Mouse (Mus musculus) embryonic facial prominence, embryonic 13.5 days (tissue): ENCODE data around the gene Adh6b. TPM values are rescaled to one million over a fixed set of nuclear protein-coding genes. Genes with fewer than 3 reads are reported as not detected.

Experiments
- ATAC-seq: fragments of 200-750 bp; cut with Nextera tagmentation; 2 replicates; pipeline ENCODE4 v1.8.0; 2017; ENCODE audit warnings: low read depth; ENCODE audit not compliant: insufficient number of reproducible peaks, insufficient read depth, low FRiP score, low TSS enrichment
- H3K27ac ChIP-seq: fragments of 300-500 bp; sonication (generic); 2 replicates; pipeline ENCODE4 v1.5.1; 2015; ENCODE audit warnings: moderate library complexity, mild to moderate bottlenecking, inconsistent platforms
- H3K27me3 ChIP-seq: fragments of 300-500 bp; sonication (generic); 2 replicates; pipeline ENCODE4 v1.6.1; 2015; ENCODE audit warnings: mild to moderate bottlenecking, inconsistent platforms
- H3K36me3 ChIP-seq: fragments of 300-500 bp; sonication (generic); 2 replicates; pipeline ENCODE4 v1.6.1; 2015; ENCODE audit warnings: mild to moderate bottlenecking, inconsistent platforms
- H3K4me1 ChIP-seq: fragments of 300-500 bp; sonication (generic); 2 replicates; pipeline ENCODE4 v1.6.1; 2015; ENCODE audit warnings: inconsistent platforms
- H3K4me2 ChIP-seq: fragments of 300-500 bp; sonication (generic); 2 replicates; pipeline ENCODE4 v1.6.1; 2015; ENCODE audit warnings: moderate library complexity, mild to moderate bottlenecking, inconsistent platforms
- H3K4me3 ChIP-seq: fragments of 300-500 bp; sonication (generic); 2 replicates; pipeline ENCODE4 v1.5.1; 2015; ENCODE audit warnings: mild to moderate bottlenecking, inconsistent platforms
- H3K9ac ChIP-seq: fragments of 300-500 bp; sonication (generic); 2 replicates; pipeline ENCODE4 v1.6.1; 2015; ENCODE audit warnings: mild to moderate bottlenecking, inconsistent platforms
- H3K9me3 ChIP-seq: fragments of 300-500 bp; sonication (generic); 2 replicates; pipeline ENCODE4 v1.6.1; 2016; ENCODE audit warnings: inconsistent platforms
- WGBS: fragments of 180-500 bp; shearing (Covaris S2); methylation state at CpG from one replicate; pipeline ENCODE4 v1.1.7; 2015; ENCODE audit warnings: mixed read lengths; 5-methylcytosine and 5-hydroxymethylcytosine counted together
- polyA plus RNA-seq: library from polyadenylated mRNA; unstranded; fragments of >200 nt; fragmentation: Nextera tagmentation; extraction: Ambion mirVana; gene quantifications from 2 replicates; pipeline ENCODE4 v1.2.1, GENCODE M21; 2015

The Adh6b gene
- polyA plus RNA-seq, result 0.37 and 0.70 TPM in 2 replicates

DNA sequence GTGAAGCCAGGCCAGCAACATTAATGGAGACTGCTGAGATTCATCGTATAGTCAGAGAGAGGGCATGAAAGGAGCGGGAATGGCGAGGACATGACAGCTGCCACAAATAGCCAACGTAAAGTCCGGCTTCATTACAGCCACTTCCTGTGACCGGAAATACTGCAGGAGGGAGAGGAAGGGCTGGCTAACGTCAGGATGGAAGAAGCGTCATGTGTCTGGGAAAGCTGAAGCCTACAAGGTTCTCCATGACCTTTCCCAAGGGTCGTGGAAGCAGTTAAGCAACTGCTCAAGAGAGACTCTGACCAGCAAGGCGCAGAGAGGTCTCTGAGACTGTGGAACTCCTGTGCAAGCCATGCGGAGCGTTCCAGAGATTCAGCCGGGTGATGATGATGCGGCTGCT, at the start of gene Adh6b:
TSS of gene Adh6b (plus strand) at position 305 of the 400 bp plus-strand sequence.
- Histone ChIP-seq H3K4me3 (no peak within 1 kb of the TSS), H3K36me3 (no peaks in the 10 kb centered on the region), H3K9me3 (no peaks in the 10 kb centered on the region), H3K27ac (no peak within 1 kb of the TSS), H3K27me3 (no peaks in the 10 kb centered on the region), H3K4me2 (no peak within 1 kb of the TSS), H3K4me1 (no peaks in the 10 kb centered on the region), H3K9ac (no peak within 1 kb of the TSS)
- no peak for ATAC-seq
- WGBS, result 84% methylated on average over 14 of the region's 14 CpGs

DNA sequence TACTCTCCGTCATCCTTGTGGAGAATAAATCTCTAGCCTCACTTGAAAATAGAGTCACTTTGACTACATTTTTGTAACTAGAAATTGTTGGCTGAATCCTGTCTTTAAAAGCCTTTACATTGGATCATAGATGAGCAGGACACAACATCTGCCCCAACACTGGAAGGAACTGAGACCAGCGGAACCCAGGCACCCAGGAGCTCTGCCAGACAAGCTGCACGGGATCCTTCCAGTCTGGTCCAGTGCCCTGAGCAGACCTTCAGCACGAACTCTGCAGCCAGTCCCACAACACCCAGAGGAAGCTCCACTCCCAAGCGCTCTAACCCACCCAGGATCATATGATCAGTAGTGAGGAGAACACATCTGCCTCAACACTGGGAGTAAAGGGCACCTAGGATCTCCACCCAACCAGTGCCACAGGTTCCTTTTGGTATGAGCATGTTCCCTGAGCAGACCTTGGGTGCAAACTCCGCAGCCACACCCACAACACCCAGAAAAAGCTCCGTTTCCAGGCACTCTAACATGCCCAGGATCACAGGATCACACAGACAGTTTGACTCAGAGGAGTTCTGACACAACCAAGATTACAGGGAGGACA, 48.2 kb upstream of the Adh6b start:
- Histone ChIP-seq H3K9me3 (peaks cover 11% of the 10 kb centered on the region), H3K27me3 (no peaks in the 10 kb centered on the region), H3K9ac (no peak overlapping the region), H3K36me3 (no peaks in the 10 kb centered on the region), H3K4me3 (no peak overlapping the region), H3K27ac (no peak overlapping the region), H3K4me2 (no peak overlapping the region), H3K4me1 (no peaks in the 10 kb centered on the region)
- WGBS, result 79% methylated on average over 7 of the region's 7 CpGs
- ATAC-seq, result no peak

- H3K4me2 ChIP-seq, result no peak overlapping the region
- H3K9ac ChIP-seq, result no peak overlapping the region
- H3K9me3 ChIP-seq, result peaks cover 14% of the 10 kb centered on the region
- H3K27me3 ChIP-seq, result no peaks in the 10 kb centered on the region
- no peak overlapping the region for H3K27ac ChIP-seq
- 90% methylated on average over 9 of the region's 9 CpGs for WGBS
- H3K4me1 ChIP-seq, result peaks cover 7% of the 10 kb centered on the region; the same call in 1 of the 2 replicates
- no peaks in the 10 kb centered on the region for H3K36me3 ChIP-seq
- ATAC-seq, result no peak
- H3K4me3 ChIP-seq, result no peak overlapping the region
Measured at GRCm38 (mm10) chr3:138300130-138300529, 41.4 kb upstream of the Adh6b start.

DNA sequence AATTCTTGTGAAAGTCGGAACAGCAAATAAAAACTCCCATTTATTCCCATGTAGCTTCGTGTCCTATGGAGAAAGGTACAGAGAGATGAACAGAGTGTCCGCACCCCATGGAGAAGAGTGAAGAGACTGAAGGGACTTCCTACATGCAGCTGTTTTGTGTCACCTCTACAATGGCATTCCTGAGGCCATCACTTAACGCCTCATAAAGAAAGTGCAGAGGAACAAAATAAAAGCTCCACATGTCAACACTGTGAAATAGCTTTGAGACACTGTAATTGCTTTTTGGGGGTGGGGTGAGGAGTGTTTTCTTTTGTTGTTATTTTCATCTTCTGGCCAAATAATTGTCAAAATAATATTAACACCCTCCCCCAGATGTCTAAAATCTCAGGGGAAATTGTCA, 38.9 kb upstream of the Adh6b start:
- no peak overlapping the region for H3K9ac ChIP-seq
- no peaks in the 10 kb centered on the region for H3K27me3 ChIP-seq
- H3K4me2 ChIP-seq, result no peak overlapping the region
- no peak overlapping the region for H3K4me3 ChIP-seq
- H3K9me3 ChIP-seq, result peaks cover 10% of the 10 kb centered on the region
- H3K36me3 ChIP-seq, result no peaks in the 10 kb centered on the region
- no peak for ATAC-seq
- no peak overlapping the region for H3K27ac ChIP-seq
- H3K4me1 ChIP-seq, result peaks cover 24% of the 10 kb centered on the region
- 74% methylated on average over 4 of the region's 4 CpGs for WGBS

- peaks cover 24% of the 10 kb centered on the region for H3K4me1 ChIP-seq
- no peaks in the 10 kb centered on the region for H3K27me3 ChIP-seq
- H3K4me3 ChIP-seq, result no peak overlapping the region
- no peak for ATAC-seq
- 79% methylated on average over 6 of the region's 6 CpGs for WGBS
- no peaks in the 10 kb centered on the region for H3K9me3 ChIP-seq
- no peak overlapping the region for H3K4me2 ChIP-seq
- H3K27ac ChIP-seq, result no peak overlapping the region
- H3K9ac ChIP-seq, result no peak overlapping the region
- no peaks in the 10 kb centered on the region for H3K36me3 ChIP-seq
Measured at GRCm38 (mm10) chr3:138303771-138304488, 37.6 kb upstream of the Adh6b start.

DNA sequence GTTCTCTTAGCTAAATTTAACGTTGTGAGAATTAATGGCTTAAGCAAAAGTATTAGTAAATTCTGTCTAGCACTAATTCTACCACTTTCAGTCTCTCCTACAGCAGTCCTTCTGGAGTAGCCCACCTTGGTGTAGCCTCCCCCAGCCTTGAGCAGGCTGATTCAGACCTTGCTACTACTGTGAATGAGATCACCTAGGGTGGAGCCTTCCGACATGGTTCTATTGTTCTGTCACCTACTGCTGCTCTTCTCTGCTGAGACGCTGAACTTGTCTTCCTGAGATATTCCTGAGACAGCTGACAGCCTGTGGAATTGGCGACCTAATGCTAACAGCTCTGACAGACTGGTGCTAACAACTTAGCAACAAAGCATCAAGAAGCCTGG, 37.1 kb upstream of the Adh6b start:
- 66% methylated on average over 4 of the region's 4 CpGs for WGBS
- no peaks in the 10 kb centered on the region for H3K36me3 ChIP-seq
- no peak overlapping the region for H3K4me2 ChIP-seq
- no peak for ATAC-seq
- no peaks in the 10 kb centered on the region for H3K9me3 ChIP-seq
- no peak overlapping the region for H3K4me3 ChIP-seq
- H3K4me1 ChIP-seq, result peaks cover 24% of the 10 kb centered on the region
- no peaks in the 10 kb centered on the region for H3K27me3 ChIP-seq
- no peak overlapping the region for H3K9ac ChIP-seq
- no peak overlapping the region for H3K27ac ChIP-seq

GRCm38 (mm10) chr3:138305486-138306289, 35.9 kb upstream of the Adh6b start:
- Histone ChIP-seq H3K36me3 (no peaks in the 10 kb centered on the region), H3K27me3 (no peaks in the 10 kb centered on the region), H3K4me2 (peak overlapping the region; percentile 42), H3K9ac (no peak overlapping the region), H3K9me3 (no peaks in the 10 kb centered on the region), H3K4me3 (no peak overlapping the region), H3K27ac (peak overlapping the region; percentile 48), H3K4me1 (peaks cover 24% of the 10 kb centered on the region)
- no peak for ATAC-seq
- 72% methylated on average over 10 of the region's 10 CpGs for WGBS

DNA sequence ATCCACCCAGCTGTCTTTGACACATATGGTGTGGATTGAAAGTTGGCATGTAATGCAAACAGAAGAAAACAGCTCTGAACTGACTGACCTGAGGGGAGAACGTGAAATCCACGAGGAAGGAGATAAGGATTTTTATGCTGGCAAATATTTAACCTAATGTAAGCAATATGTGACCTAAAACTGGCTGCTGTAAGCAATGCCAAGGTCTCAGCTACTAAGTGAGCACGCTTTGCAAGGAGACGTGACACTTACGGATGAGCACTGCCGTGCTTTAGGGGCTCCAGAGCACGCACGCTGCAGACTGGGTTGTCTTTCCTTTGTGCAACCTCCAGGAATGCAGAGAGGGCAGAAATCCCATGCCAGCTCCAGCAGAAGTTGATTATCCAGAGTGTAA, 35.3 kb upstream of the Adh6b start:
- no peaks in the 10 kb centered on the region for H3K27me3 ChIP-seq
- no peaks in the 10 kb centered on the region for H3K36me3 ChIP-seq
- 11% methylated on average over 8 of the region's 8 CpGs for WGBS
- H3K4me1 ChIP-seq, result peaks cover 24% of the 10 kb centered on the region
- H3K9ac ChIP-seq, result 0 out of 2 replicates have a peak overlapping the region, but pooled peaks have one; percentile 21
- H3K27ac ChIP-seq, result peak overlapping the region; percentile 48
- no peaks in the 10 kb centered on the region for H3K9me3 ChIP-seq
- ATAC-seq, result peak; percentile 56; the same call in 1 of the 2 replicates
- no peak overlapping the region for H3K4me3 ChIP-seq
- H3K4me2 ChIP-seq, result peak overlapping the region; percentile 42

GRCm38 (mm10) chr3:138309910-138310309, 31.7 kb upstream of the Adh6b start:
- Histone ChIP-seq H3K27ac (no peak overlapping the region), H3K4me2 (no peak overlapping the region), H3K4me3 (no peak overlapping the region), H3K9me3 (no peaks in the 10 kb centered on the region), H3K27me3 (no peaks in the 10 kb centered on the region), H3K36me3 (no peaks in the 10 kb centered on the region), H3K9ac (no peak overlapping the region), H3K4me1 (peaks cover 18% of the 10 kb centered on the region)
- ATAC-seq, result no peak
- 84% methylated on average over 8 of the region's 8 CpGs for WGBS

GRCm38 (mm10) chr3:138311015-138311414, 30.6 kb upstream of the Adh6b start:
- Histone ChIP-seq H3K9ac (no peak overlapping the region), H3K9me3 (no peaks in the 10 kb centered on the region), H3K36me3 (no peaks in the 10 kb centered on the region), H3K4me3 (no peak overlapping the region), H3K27me3 (no peaks in the 10 kb centered on the region), H3K4me2 (no peak overlapping the region), H3K4me1 (peaks cover 9% of the 10 kb centered on the region), H3K27ac (no peak overlapping the region)
- 84% methylated on average over 6 of the region's 6 CpGs for WGBS
- no peak for ATAC-seq

DNA sequence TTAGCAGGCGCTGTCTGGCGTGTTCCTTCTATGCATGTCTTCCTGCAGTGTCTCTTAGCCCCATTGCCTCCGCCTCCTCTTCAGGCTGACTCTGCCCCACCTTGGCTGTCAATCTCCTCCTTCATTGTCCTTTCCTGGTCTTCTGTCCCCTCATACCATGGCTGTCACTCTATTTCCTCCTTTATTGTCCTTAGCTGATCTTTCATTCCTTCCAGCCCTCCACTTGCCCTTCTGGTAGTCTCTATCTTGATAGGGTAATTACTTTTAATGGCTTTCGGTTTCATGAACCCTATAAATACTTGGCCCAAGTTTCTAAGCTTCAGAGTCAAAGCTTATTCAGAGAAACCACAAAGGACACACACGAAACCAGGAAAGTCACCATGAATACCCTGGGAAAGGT, 28.6 kb upstream of the Adh6b start, which contains the start of gene Adh6a:
TSS of gene Adh6a (plus strand) at position 322 of the 400 bp plus-strand sequence.
- ATAC-seq, result no peak
- H3K9ac ChIP-seq, result no peak within 1 kb of the TSS
- no peaks in the 10 kb centered on the region for H3K4me1 ChIP-seq
- no peak within 1 kb of the TSS for H3K4me2 ChIP-seq
- no peaks in the 10 kb centered on the region for H3K36me3 ChIP-seq
- H3K9me3 ChIP-seq, result no peaks in the 10 kb centered on the region
- H3K27me3 ChIP-seq, result no peaks in the 10 kb centered on the region
- no peak within 1 kb of the TSS for H3K27ac ChIP-seq
- H3K4me3 ChIP-seq, result no peak within 1 kb of the TSS
- WGBS, result 80% methylated on average over 5 of the region's 5 CpGs
